Mouse (Mus musculus): Measurements from ENCODE around the gene Cdhr4. TPM values are rescaled to one million over a fixed set of nuclear protein-coding genes. Genes with fewer than 3 reads are reported as not detected.

Cdhr4 gene
- not detected for polyA plus RNA-seq (2017; shearing (Covaris generic))

DNA sequence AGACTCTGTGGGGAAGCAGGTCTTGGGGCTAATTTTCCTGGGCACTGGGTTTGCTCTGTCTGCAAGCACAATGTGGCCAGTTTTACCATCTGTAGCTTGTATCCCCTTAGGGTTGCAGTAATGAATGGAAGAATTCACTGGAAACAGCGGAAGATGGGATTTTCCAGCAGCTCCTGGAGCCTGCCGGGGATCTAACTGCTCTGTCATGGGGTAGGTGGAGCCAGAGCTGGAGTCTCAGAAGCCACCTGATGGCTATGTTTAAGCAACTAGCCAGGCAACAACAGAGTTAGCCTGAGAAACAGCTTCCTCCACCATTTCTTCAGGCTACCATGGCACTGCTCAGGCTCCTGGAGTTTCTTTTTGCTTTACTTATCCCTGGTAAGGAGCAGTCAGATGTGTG is at the start of gene Cdhr4:
Gene Cdhr4, plus strand, starts transcription at position 301 of the 400 bp plus-strand sequence.

DNA sequence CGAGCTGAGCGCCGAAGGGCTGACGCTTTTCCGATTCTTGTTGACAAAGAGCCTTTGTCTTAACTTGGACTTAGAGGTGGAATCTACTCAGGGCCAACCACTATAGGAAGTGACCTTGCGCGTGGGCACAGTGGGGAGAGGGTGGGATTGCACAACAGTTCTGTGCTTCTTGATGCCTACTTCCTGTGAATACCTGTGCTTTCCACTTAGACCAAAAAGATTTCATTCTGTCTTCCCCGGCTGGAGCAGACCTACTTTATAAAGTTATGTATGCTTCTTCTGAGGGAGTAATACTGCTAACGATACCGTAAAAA is 42.4 kb upstream of the Cdhr4 start, which contains the start of gene Traip:
Gene Traip, plus strand, starts transcription at position 215 of the 314 bp plus-strand sequence.

DNA sequence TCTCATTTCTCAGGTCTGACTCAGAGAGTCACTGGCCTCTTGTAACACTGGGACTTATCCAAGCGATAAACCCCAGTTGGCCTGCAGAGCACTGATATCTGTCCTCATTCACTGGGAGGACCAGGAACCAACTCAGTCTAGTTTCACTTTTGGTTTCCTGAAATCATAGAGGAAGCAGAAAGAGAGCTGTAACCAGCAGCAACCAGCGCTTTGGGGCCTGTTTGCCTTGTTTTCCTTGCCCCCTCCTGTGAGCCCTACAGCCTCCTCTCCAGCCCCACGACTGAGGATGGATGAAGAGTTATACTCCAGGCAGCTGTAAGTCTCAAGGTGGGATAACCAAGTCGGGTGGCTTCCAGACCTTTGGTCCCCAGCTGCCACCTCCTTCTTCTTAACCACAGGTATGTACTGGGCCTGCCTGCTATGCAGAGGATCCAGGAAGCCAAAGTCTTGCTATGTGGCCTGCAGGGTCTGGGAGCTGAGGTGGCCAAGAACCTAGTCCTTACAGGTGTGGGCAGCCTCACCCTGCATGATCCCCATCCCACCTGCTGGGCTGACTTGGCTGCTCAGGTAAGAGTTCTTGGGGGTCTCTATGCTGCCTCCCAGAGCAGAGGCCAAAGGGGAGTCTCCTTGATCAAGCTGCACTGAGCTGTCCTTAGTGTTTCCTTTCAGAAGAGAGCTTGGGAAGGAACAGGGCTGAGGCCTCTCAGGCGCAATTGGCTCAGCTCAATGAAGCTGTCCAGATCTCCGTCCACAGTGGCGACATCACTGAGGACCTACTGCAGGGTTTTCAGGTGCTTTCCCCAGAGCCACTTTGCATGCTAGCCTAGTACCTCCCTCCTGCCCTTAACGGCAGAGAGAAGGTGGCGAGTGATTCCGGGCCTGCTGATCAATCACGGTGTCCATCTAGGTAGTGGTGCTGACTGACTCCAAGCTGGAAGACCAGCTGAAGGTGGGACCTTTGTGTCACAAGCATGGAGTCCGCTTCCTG is 16.6 kb upstream of the Cdhr4 start, which contains the start of gene Uba7:
Gene Uba7, plus strand, starts transcription at position 107 of the 988 bp plus-strand sequence.

DNA sequence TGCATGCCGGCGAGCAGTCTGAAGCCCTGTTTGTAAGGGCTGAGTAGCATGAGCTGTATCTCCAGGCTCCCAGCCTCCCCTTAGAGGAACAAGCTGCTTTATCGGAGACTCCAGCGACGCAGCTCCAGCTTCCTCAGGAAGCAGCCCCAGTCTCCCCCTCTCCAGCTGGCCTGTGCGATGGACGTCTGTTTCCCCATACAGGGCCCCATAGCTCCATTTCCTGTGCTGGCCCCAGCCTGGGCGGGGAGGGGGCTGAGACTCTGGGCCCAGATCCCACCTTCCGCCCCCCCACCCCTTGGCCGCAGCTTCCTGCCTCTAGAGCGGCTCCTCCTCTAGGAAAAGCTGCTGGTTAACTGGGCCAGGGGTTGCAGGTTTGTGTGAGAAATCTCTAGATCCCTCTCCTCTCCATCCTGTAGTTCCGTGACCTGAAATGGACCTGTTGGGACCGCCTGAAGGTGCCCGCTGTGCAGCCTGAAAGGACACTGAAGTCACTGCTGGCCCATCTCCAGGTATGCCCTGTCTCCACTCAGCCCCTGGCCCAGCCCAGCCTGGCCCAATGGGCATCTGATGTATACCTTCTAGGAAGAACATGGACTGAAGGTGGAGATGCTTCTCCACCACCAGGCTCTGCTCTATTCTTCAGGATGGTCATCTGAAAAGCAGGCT is 9.5 kb upstream of the Cdhr4 start, which contains the start of gene Gm20661:
Gene Gm20661, plus strand, starts transcription at position 378 of the 666 bp plus-strand sequence.

DNA sequence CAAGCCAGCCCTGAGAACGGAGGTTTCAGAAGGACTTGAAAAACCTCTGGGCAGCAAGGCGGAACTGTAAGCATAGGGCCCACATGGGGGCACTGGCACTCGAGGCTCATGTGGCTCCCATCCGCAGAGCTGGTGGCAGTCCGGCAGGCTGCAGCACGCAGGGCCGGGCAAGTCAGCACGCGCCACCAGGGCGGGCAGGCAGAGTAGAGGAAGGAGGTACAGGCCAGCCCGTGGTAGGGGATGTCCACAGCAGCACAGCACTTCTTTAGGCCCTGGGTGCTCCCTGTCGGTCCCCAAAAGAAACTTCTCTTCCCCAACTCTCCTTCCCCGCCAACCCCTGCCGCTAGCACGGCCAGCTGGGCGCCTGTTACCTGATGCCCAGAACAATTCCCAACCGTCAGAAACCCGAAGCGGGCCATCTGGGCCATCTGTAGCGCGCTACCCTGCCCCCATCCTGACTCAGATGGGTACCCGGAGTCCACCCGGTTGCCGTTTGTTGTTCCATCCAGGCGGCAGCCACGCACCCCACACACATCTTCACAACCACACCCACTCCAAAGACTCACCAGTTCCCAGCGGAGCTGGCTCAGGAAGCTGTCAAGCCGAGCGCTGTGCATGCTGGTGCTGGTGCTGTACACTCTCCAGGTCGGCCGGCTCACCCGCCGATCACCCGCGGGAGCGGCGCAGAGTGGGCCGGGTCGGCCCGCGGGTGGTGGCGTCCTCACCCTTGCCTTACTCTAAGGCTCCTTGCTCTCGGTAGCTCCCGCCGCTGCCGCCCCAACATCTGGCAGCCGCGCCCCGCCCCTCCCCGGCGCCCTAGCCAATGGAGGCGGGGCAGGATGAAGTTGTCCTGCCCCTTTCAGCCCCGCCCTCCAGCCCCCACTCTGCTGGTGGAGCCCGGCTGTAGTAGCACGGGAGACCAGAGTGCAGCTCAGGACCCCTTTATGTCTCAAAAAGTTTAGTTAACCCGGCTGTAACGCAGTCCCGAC is 6.9 kb upstream of the Cdhr4 start, which contains the start of gene Inka1:
Gene Inka1, minus strand, starts transcription at position 749 of the 989 bp plus-strand sequence.

DNA sequence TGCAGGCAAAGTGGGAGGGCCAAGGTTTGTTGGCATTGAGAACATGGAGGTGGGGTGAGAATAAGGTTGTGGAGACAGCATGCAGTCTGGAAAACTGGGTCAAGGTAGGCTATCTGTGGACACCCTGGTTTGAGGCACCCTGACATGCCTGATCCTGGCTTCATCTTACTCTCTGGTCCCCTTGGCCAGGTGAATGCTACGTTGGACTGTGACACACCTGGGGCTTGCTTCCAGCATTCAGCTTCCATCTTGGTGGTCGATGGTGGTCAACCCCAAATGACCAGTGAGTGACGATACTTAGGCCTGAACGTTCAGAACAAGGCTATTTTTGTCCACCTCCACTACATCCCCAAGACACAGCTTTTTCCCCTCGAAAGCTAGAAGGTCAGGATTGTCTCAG is 3.8 kb downstream of the Cdhr4 start, which contains the start of gene Gm20662:
Gene Gm20662, plus strand, starts transcription at position 301 of the 400 bp plus-strand sequence.

DNA sequence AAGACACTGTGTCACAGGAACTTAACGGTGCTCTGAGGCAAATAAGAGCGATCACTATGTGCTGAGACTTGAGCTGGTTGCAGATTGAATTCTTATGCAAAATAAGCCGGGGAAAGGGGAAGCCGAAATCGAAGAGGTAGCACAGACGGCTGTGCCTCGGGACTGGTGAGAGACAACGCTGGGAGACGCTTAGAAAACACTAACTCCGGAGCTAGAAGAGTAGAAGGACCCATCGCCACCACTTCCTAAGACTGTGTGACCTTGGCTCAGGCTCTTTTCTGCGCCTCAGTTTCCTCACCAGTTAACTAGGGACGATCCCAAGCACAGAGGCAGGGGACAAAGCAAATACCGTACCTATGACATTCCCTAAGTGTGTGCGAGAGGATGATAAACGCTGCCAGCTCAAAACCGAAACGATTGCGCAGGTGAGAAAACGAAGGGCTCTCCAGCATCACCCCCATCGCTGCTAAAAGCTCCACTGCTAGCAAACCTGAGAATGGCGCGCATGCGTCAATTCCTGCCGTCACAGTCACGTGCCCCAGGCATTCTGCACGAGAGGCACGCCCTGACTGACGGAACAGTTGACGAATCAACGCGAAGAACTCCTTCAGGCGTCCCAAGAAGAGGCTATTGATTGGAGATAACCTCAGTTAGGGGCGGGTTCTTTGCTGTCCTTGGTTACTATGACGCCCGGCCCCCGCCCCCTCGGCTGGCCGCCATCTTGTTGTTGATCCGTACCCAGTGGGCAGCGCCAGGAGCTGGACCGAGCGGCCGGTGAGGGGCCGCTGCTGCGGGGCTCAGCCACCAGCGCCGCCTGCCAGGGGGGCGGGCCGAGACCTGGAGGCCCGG is 9.8 kb downstream of the Cdhr4 start, which contains the start of gene Ip6k1:
Gene Ip6k1, plus strand, starts transcription at position 580 of the 849 bp plus-strand sequence.

DNA sequence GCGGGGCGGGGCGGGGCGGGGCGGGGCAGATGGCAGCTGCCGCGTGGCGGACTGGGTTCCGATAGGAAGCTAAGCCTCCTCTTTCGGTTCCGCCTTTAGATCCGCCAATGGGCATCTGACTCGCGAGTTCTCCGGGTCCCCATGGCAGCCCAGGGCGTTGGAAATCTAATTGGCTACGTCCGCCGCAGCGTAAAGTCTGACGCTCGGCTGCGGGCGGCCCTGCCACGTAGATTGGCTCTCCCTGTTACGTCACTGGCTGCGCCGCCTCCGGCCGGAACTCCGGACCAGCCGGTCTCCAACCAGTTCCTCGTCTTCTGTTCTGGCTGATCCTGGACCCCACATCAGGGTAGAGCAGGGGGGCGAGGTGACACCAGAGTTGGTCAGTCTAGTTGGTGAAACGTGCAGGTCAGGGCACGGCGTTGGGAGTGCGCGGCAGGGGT is 56.7 kb downstream of the Cdhr4 start, which contains the start of gene Gmppb:
Gene Gmppb, plus strand, starts transcription at position 227 of the 440 bp plus-strand sequence.

Other genes starting within 250 kb of the Cdhr4 start
- gene Rbm5, start 221.5 kb upstream of the Cdhr4 start, polyA plus RNA-seq (2017; shearing (Covaris generic)), result 360 TPM
- 137 TPM for gene Rbm6, start 119.3 kb upstream of the Cdhr4 start, polyA plus RNA-seq (2017; shearing (Covaris generic))
- 28.1 TPM for gene Mon1a, start 104.3 kb upstream of the Cdhr4 start, polyA plus RNA-seq (2017; shearing (Covaris generic))
- gene Mst1r, start 85.6 kb upstream of the Cdhr4 start, polyA plus RNA-seq (2017; shearing (Covaris generic)), result not detected
- gene Actl11, start 64.0 kb upstream of the Cdhr4 start, polyA plus RNA-seq (2017; shearing (Covaris generic)), result not detected
- not detected for gene Camkv, start 56.8 kb upstream of the Cdhr4 start, polyA plus RNA-seq (2017; shearing (Covaris generic))
- gene Traip, start 42.4 kb upstream of the Cdhr4 start, polyA plus RNA-seq (2017; shearing (Covaris generic)), result 8.0 TPM
- gene Uba7, start 17.0 kb upstream of the Cdhr4 start, polyA plus RNA-seq (2017; shearing (Covaris generic)), result 356 TPM
- not detected for gene Gm20661, start 9.4 kb upstream of the Cdhr4 start, polyA plus RNA-seq (2017; shearing (Covaris generic))
- gene Inka1, start 6.6 kb upstream of the Cdhr4 start, polyA plus RNA-seq (2017; shearing (Covaris generic)), result 2.0 TPM
- 0.93 TPM for gene Gm20662, start 3.9 kb downstream of the Cdhr4 start, polyA plus RNA-seq (2017; shearing (Covaris generic))
- 91.0 TPM for gene Ip6k1, start 10.0 kb downstream of the Cdhr4 start, polyA plus RNA-seq (2017; shearing (Covaris generic))
- 37.8 TPM for gene Gmppb, start 56.7 kb downstream of the Cdhr4 start, polyA plus RNA-seq (2017; shearing (Covaris generic))
- gene Amigo3, start 60.7 kb downstream of the Cdhr4 start, polyA plus RNA-seq (2017; shearing (Covaris generic)), result 4.7 TPM
- gene Mst1, start 87.9 kb downstream of the Cdhr4 start, polyA plus RNA-seq (2017; shearing (Covaris generic)), result 3.8 TPM
- 207 TPM for gene Rnf123, start 90.8 kb downstream of the Cdhr4 start, polyA plus RNA-seq (2017; shearing (Covaris generic))
- 139 TPM for gene Apeh, start 102.1 kb downstream of the Cdhr4 start, polyA plus RNA-seq (2017; shearing (Covaris generic))
- gene Bsn, start 197.9 kb downstream of the Cdhr4 start, polyA plus RNA-seq (2017; shearing (Covaris generic)), result 0.63 TPM